Mouse (Mus musculus) naive thymus-derived CD4-positive, alpha-beta T cell, adult 2 months (primary cell): ENCODE results near the gene Bmp6.

Source experiments
- DNase-seq: peaks from one replicate; pipeline ENCODE4 v3.0.0-alpha.2; 2011; ENCODE audit warnings: low read depth

Bmp6 gene

DNA sequence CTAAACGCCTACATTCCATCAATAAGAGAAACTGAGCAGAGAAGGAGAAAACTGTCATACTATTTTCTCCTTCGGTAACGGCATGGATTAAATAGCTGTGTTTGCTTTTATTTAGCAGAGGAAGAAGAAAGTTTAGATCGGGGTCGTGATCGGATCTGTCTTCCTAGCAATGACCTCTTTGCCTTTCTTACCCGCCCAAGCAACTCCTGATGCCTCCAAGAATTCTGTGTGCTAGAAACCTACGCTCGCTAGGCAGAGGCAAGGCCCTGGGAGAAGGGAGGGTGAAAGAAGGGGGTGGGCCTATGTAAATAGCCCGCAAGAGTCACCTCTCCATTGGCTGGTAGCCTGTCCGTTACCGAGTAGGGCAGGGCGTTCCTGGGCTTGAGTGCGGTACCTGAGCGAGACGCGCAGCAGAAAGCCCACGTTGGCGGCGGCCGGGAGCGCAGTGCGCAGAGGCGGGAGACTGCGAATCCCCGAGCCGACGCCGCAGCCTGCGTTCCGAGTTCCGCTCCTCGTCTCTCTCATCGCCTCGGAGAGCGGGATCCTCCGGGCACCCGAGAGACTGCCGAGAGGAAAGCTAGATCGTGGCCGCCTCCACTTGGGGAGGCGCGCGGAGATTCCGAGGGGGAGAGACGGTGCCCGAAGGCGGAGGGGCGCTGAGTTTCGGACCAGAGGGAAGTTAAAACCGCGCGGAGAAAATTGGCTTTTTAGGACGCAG, at the start of gene Bmp6:
Gene Bmp6 (plus strand): TSS at position 395 of the 718 bp plus-strand sequence.
- DNase-seq, result no peak

DNA sequence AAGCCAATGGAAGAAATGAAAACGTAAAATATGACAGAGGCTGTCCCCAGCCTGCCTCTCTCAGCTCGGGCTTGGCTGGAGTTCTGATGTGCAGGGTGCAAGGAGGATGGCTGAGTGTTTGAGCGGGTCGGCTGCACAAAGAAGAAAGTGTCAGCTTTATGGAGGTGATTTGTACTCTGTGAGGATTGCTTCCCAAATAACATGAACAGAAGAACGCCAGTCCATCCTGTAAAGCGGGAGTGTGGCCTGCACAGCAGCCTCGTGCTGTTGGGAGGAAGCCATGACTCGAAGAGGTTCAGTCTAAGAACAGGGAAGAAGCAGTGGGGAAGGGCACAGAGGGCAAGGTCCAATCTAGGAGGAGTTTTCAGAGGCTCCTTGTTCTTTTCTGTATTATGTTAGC, 48.7 kb upstream of the Bmp6 start:
- DNase-seq, result no peak

DNA sequence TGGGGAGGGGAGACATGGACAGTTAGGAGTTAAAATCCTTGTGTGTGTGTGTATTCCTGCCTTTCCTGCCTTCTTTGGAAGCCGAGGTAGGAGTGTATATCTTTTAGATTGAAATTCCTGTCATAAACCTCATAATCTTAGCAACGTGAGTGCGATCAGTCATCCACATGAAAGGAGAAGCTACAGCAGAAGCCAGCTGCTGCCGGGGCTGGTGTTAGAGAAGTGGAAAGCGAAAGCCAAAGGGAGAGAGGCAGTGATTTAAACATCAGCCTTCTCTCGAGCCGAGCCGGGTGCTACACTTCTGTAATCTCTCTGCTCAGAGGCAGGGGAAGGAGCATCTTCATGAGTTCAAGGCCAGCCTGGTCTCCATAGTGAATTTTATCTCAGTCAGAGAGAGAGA, 48.3 kb upstream of the Bmp6 start:
- no peak for DNase-seq

DNA sequence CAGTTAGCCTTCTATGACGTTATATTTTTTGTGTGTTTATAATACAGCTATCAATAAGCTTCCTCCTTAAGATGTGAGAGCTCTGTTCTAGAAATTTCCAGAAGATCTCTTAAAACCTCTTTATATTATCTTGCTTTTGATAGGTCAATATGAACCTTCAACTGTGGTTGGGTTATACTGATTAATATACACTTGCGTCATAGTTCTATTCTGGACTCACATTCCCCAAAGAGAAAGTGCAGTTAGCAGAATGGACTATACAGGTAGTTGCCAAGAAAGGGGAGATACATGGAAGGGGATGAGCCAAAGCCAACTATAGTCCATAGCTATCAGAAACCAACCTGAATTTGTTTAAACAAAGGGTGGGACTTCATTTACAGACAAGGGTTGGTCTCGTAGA, 33.8 kb upstream of the Bmp6 start:
- no peak for DNase-seq

DNA sequence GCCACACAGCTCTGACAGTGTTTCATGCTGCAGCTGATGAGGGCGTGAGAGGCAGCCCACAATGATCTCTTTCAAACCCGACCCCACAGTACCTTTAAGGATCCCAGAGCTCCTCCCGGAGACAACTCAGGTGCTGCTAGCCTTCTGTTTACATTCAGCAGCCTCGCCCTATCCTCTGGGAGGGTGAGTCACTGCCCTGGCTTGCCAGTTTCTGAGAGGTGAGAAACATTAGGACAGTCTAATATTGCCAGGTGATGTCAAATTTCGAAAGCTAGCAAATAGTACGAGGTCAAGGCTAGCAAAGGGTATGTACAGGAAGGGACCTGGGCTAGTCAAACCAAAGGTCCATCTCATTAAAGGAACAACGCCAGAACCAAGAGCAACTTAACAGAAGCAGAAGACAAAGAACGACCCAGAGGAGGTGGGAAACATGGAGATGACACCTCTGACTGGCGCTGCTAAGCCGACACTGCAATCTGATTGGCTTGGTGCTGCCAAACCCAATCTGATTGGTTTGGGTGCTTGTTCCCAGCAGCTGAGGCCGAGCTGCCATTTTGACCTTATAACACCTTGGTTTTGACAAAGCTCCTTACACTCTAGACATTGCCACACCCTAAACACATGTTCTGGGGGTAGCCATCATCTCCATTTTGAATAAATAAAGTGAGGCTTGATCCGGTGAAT, 32.4 kb upstream of the Bmp6 start:
- DNase-seq, result no peak

DNA sequence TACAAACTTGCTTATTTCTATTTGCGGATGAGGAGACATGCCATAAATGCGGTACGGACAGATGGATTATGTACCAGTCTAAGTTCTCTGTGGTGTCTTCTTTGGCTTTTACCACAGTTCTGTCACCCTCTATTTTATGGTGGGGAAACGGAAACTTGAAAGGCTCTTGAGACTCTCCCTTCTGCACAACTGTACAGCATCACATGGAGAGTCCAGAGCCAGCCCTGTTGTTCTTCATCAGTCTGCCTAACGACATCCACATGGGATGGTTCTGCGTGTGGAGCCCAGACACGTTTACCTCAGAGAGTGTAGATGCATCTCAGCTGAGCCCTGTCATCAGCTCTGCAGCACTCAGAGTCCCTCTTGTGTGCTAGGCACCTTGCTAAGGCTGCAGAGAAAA, 30.3 kb upstream of the Bmp6 start:
- DNase-seq, result no peak

DNA sequence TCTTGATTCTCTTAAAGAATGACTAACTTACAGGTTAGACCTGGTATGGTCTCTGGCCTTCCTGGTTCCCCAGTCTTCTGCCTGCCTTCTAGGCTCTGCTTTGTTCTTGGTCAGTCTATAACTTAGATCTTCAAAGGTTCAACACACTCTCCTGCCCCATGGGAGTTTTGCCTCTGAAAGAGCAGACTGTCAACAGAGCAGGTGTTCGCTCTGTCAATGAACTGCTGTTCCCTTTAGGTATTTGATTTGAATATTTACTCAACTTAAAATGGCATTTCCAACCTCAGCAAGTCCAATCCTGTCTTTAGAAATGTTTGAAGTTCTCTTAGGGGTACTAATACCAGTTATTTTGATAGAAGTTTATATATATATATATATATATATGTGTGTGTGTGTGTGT, 26.5 kb upstream of the Bmp6 start:
- DNase-seq, result no peak

DNA sequence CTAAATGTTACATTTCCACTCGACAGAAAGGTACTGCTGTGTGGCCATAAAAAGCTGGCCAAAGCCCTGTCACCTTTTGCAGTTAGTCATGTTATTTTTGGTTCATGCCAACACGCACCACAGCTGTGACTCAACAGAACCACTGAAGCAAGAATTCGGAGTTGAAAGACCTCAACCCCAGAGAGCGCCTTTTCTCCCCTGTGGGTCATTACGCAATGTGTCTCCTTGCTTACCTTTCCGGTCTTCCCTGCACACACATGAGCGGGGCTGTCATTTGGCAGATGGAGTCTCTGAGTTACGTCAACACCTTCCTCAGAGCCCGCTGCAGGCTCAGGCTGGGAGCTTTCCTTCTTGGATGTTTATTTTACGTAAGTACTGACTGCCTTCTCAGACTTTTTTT, 24.6 kb upstream of the Bmp6 start:
- DNase-seq, result no peak

DNA sequence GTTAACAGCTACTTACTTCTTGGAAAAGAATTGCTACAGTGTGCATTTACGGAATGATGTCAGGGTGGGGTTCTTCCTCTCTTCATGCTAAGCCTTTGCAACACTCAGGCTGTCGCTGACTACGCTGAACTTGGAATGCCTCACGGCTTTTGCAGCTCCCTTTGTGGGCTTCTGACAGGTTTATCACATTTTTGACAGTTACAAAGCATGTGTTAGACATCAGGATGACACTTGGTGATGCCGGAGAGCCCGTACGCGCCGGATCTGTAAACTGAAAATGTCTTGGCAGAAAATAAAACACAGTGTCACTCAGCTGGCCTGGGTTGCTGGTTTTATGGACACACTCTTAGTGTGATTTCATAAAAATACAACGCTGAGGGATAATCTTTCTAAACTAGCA, 20.5 kb upstream of the Bmp6 start:
- DNase-seq, result no peak

DNA sequence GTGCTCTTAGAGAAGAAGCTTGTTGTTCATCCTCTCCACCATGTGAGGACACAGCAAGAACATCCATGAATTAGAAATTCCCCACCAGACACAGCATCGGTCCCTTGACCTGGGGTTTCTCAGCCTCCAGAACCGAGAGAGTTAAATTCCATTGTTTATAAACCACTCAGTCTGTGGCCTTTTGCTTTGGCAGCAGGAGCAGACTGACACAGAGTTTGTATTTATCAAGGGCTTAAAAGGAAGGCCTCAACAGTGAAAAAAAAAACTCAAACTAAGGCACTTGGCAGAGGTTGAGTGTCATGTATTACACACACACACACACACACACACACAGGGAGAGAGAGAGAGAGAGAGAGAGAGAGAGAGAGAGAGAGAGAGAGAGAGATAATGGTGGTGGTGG, 17.5 kb upstream of the Bmp6 start:
- no peak for DNase-seq

DNA sequence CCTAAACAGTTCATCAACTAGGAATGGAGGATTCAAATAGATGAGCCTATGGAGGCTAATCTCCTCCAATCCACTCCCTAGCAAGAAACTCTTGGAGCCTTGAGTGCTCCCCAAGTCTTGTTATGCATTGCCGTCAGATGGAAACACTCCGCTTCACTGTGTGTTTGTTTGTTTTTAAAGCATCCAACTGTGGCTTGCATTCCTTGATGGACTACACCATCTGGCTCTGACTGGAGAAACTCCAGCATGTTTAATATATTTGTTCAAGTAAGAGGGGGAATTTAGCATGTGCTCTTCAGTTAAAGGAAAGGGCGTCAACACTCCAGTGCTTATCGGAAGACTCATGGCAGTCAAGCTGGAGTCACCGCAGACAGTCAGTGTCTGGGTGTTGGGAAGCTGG, 11.4 kb upstream of the Bmp6 start:
- DNase-seq, result no peak

DNA sequence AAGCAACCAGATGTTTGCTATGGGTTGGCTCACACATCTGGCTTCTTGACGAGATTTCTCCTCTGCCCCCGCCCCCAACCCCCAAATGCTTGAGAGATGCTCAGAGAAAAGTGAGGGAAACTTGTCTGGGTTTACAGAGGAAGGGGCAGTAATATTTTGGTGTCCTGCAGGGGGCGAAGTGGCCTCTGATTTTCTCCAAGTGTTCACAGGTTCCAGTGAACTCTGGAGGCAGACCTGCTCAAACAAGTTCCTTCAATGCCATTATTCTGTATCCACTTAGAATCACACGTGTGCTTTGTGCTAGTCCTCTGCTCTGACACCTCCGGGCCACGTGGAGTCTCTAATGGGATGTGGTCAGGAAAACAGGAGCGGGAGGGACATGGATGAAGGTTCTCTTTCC, 2.3 kb upstream of the Bmp6 start:
- DNase-seq, result peak; percentile 10

DNA sequence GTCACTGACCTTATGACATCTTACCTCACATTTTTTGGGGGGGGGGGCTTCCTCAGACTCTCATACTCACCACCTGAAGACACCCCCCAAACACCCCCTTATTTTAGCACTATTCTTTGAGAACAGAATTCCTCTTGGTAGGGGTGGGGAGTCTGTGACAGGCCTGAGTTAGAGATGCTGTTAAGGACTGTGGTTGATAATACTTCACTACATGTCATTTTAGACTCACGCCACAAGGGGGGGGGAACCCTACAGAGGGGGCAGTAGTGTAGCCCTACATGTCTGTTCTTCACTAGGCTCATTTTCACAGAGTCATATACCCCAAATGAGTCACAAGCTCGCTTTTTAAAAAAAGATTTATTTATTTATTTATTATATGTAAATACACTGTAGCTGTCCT, 1.7 kb upstream of the Bmp6 start:
- no peak for DNase-seq

DNA sequence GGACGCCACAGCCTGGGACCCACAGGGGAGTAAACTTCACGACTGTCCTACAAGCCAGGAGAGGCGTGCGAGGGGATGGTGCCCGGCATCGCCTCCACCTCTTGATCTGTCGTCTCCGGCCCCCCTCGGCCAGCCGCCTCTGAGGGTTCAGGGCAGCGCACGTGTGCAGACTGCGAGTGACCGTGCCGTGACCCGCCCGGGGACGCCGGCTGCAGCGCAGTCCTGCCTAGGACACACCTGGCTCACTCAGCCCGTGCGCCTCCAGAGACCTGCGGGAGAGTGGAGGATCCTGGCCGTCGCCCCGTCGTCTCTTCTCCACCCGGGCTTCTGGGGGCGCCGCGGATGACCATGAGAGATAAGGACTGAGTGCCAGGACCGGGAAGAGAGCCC, 519 bp downstream of the Bmp6 start:
- no peak for DNase-seq

DNA sequence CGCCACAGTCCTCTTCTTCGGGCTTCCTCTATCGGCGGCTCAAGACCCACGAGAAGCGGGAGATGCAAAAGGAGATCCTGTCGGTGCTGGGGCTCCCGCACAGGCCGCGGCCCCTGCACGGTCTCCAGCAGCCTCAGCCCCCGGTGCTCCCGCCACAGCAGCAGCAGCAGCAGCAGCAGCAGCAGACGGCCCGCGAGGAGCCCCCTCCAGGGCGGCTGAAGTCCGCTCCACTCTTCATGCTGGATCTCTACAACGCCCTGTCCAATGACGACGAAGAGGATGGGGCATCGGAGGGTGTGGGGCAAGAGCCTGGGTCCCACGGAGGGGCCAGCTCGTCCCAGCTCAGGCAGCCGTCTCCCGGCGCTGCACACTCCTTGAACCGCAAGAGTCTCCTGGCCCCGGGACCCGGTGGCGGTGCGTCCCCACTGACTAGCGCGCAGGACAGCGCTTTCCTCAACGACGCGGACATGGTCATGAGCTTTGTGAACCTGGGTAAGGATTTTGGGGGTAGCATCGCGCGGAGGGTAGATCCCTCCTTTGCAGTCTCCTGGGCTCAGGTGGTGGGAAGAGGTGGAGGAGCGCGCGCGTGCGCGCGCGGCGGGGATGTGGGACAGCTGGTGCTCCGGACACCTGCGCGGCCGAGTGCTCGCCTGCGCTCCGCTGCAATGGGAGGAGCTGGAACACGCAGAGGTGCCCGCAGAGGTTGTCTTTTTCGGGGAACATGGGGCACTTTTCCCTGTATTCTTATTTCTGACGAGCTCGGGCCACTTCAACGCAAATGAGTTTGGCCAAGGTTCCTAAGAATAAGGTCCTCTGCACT, 1.4 kb downstream of the Bmp6 start:
- no peak for DNase-seq

DNA sequence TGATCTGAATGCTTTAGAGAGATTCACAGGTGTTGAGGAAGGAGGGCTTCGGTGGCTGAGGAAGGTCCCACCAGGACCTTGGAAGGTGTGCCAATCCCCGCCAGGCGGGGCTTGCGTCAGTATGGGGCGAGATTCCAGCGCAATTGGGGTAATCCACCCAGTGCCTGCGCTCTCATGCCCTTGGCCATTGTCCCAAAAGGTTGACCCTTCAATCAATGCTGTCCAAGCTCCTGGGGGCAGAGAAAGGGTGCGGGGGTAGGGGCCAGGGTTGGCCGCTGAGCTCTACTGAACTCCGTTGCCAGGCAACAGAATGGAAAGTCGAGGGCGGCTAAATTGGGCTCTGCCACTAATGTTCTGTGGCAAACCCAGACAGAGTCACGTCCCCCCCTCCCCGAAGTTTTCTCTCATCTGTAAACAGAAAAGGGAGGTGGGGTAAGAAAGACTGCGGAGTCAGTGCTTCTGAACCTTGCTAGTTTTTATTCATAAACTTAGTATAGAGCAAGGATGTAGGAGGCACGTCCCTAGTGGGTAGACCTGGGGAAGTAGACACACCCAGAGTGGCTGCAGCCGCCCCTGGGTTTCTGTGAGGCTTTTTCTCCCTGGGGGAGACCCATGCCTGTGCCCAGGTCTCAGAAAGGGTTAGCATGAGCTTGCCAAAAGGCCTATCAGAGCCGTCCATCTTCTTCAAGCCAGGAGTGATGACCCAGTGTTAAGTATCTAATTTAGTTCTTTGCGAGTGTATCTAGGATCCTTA, 2.3 kb downstream of the Bmp6 start:
- DNase-seq, result no peak

DNA sequence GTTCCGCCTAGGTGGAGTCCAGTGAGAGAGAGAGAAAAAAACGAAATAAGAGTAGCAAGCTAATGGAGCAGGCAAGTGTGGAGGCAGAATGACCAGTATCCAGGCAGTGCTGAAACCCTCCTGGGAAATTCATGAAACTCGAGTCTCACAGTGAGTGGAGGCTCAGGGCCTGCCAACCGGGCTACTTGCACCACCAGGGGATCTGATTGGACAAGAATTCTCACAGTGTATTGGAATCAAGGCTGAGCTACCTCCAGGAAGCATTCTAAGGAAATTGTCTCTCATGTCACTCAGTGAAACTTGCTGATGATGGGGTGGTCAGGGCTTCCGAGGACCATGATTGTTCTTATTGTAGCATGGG, 2.8 kb downstream of the Bmp6 start:
- DNase-seq, result no peak

DNA sequence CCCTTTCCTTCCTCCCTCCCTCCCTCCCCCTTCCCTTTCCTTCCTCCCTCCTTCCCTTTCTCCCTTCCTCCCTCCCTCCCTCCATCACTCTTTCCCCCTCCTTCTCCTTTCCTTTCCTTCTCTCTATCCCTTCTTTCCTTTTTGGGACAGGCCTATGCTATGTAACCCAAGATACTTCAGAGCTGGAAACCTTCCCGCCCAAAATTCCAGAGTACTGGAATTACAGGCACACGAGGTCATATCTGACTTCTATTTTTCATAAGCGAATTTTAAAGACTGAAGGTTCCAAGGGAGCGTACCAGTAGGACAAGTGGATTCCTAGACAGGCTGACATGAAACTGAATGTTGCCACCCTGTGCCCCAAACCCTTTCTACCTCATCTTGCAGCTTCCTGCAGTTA, 4.1 kb downstream of the Bmp6 start:
- no peak for DNase-seq

DNA sequence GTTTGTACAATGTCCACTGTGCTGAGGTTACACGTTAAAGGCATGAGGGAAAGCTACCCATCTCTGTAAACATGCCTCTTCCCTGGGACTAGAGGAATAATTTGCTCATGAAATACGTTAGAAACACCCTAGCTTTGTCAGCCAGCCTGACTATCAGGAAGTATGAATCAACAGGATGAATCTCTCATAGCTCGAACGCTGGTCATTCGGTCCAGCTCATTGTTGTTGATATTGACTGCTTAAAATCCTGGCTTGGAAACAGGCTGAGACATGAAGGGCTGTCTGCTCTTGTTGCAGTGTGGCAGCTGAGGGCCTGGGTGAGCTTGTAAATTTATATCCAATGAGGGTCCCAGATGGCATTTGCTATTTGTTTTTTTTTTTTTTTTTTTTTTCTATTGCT, 4.9 kb downstream of the Bmp6 start:
- DNase-seq, result no peak

DNA sequence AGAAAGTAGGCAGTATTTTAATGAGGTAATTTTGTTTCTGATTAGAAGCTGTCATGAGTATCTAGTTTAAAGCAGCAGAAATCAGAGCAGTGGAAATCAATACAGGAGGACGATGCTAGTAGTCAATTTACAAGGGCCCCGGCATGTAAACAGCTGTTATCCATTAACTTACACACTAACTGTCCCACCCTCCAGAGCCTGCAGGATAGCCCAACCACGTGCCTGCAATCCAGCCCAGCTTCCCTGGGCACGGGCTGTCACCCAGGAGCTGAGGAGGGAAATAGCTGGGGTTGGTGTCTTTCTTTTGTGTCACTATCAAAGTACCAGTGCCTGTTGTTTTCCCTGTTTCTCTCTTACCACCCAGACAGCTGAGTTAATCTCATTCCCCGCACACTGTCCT, 7.1 kb downstream of the Bmp6 start:
- DNase-seq, result no peak

DNA sequence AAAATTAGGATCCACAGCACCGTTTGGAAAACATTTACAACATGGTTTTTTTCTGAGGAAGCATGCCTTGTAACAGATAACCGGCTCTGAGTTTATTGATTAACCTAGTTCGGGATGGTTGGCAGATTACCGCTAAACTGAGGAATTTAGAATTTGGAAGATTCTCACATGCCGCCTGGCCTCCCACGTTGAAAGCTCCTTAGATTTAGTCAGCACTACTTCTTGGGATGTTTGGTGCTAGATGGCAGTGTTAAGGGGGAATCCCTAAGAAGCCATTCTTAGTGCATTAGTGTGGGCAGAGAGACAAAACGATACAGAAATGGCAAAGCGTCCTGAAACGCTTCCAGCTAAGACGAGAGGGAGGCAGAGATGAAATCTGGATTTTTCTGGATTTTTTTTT, 8.1 kb downstream of the Bmp6 start:
- DNase-seq, result no peak

DNA sequence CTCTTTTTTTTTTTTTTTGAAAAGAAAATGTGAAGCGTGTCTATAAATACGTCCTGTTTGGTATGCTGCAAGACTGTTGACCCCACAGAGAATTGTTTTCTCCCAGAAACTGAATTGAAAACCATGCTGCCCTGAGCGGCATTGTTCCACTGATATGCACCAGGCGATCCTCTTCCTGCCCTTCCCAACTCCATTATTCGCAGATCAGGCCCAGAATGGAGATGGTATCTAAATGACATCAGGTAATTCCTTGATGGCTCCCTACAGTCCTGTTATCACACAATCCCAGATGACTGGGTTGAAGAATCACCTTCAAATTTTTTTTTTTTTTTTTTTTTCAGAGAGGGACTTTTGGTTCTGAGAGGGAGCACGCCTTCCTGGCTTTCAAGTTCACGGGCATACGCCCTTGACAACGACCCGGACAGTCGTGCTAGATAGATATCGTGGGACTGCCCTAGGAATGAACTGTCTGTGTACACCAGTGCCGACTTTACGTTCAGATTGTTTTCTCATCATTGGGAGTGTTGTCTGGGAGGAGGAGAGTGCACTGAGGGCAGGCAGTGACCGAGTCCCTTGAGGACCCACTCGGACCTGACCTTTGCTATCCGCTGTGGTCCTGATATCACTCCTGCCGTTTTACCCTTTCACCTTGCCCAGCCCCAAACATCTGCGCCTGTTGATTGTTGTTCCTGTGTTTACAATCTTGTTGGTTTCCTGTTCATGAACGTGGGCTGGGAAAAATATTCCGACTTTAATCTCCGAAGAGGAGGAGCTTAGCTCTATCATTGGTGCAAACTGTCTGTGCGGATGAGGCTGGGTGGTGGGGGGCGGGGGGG, 8.7 kb downstream of the Bmp6 start:
- no peak for DNase-seq
